Mouse (Mus musculus) lung, postnatal 14 days (tissue): ENCODE measurements around the gene Adra1d.
A peak's percentile ranks its signal among the peaks of the same experiment; 100 is the strongest.

Experiments used
- DNase-seq: peaks from one replicate; pipeline ENCODE4 v3.0.0; 2021

Adra1d gene

GRCm38 (mm10) chr2:131561891-131562585 lies at the start of gene Adra1d:
TSS of gene Adra1d (minus strand) at chr2:131562283.
- DNase-seq = no peak

GRCm38 (mm10) chr2:131601881-131602280 lies 39.8 kb upstream of the Adra1d start:
- no peak for DNase-seq

- no peak for DNase-seq
Observed at GRCm38 (mm10) chr2:131594871-131595270, 32.8 kb upstream of the Adra1d start.

GRCm38 (mm10) chr2:131587521-131587920 lies 25.4 kb upstream of the Adra1d start:
- no peak for DNase-seq

GRCm38 (mm10) chr2:131581506-131581905 lies 19.4 kb upstream of the Adra1d start:
- no peak for DNase-seq

GRCm38 (mm10) chr2:131562586-131563122 lies 571 bp upstream of the Adra1d start:
- DNase-seq = peak; percentile 60

- no peak for DNase-seq
Observed at GRCm38 (mm10) chr2:131561344-131561870, 676 bp downstream of the Adra1d start.

GRCm38 (mm10) chr2:131560205-131560919 lies 1.7 kb downstream of the Adra1d start:
- DNase-seq = no peak

- no peak for DNase-seq
Observed at GRCm38 (mm10) chr2:131557896-131558295, 4.2 kb downstream of the Adra1d start.

GRCm38 (mm10) chr2:131552736-131553400 lies 9.2 kb downstream of the Adra1d start:
- DNase-seq = no peak

GRCm38 (mm10) chr2:131551701-131552620 lies 10.1 kb downstream of the Adra1d start:
- DNase-seq = no peak

GRCm38 (mm10) chr2:131550906-131551305 lies 11.2 kb downstream of the Adra1d start:
- no peak for DNase-seq

GRCm38 (mm10) chr2:131550474-131550873 lies 11.6 kb downstream of the Adra1d start:
- no peak for DNase-seq

- no peak for DNase-seq
Observed at GRCm38 (mm10) chr2:131549090-131549489, 13.0 kb downstream of the Adra1d start.

GRCm38 (mm10) chr2:131548330-131548729 lies 13.8 kb downstream of the Adra1d start:
- DNase-seq = no peak

- DNase-seq = no peak
Observed at GRCm38 (mm10) chr2:131546745-131547408, 15.2 kb downstream of the Adra1d start.

- DNase-seq = no peak
Observed at GRCm38 (mm10) chr2:131546308-131546700, 15.8 kb downstream of the Adra1d start.

GRCm38 (mm10) chr2:131545386-131546307 lies 16.4 kb downstream of the Adra1d start:
- peak; percentile 69 for DNase-seq

- DNase-seq = no peak
Observed at GRCm38 (mm10) chr2:131542531-131542930, 19.6 kb downstream of the Adra1d start.

GRCm38 (mm10) chr2:131541686-131542085 lies 20.4 kb downstream of the Adra1d start:
- no peak for DNase-seq
